Mouse (Mus musculus) MEL (cell line): Measurements from ENCODE around the gene Abcd1. TPM values are rescaled to one million over a fixed set of nuclear protein-coding genes. Genes with fewer than 3 reads are reported as not detected.

ENCODE experiments used
- DNase-seq: peaks from one replicate; pipeline ENCODE4 v3.0.0; 2011; ENCODE audit warnings: low read depth, low spot score
- H3K27ac ChIP-seq: 2 replicates; pipeline ENCODE4 v1.5.1; 2012; ENCODE audit warnings: low read depth, mild to moderate bottlenecking, control low read depth, low read length, moderate library complexity; ENCODE audit not compliant: control insufficient read depth
- H3K27me3 ChIP-seq, 2 experiments: fragments of 150-350 bp in 1 of 2; sonication (generic) in 1 of 2; 2 replicates each; pipeline ENCODE4 v1.6.1; 2012; ENCODE audit warnings: low read length in 2 of 2, mild to moderate bottlenecking in 2 of 2, improper control_type of control experiment in 1 of 2, moderate library complexity in 1 of 2; ENCODE audit not compliant: insufficient read depth in 2 of 2, control insufficient read depth in 1 of 2
- H3K36me3 ChIP-seq, 2 experiments: 2 replicates each; pipeline ENCODE4 v1.6.1; 2012 to 2014; ENCODE audit warnings: low read length in 2 of 2, improper control_type of control experiment in 1 of 2, inconsistent platforms in 1 of 2, mild to moderate bottlenecking in 1 of 2; ENCODE audit not compliant: insufficient read depth in 2 of 2, control insufficient read depth in 1 of 2
- H3K4me1 ChIP-seq, 2 experiments: fragments of 150-350 bp in 1 of 2; sonication (generic) in 1 of 2; 2 replicates each; pipeline ENCODE4 v1.6.1; 2012; ENCODE audit warnings: low read length in 2 of 2, improper control_type of control experiment in 1 of 2, mild to moderate bottlenecking in 1 of 2; ENCODE audit not compliant: insufficient read depth in 2 of 2, control insufficient read depth in 1 of 2
- H3K4me3 ChIP-seq, 2 experiments: fragments of 150-350 bp in 1 of 2; sonication (generic) in 1 of 2; 2 replicates each; pipeline ENCODE4 v1.5.1; 2012; ENCODE audit warnings: low read depth in 2 of 2, low read length in 2 of 2, mild to moderate bottlenecking in 2 of 2, moderate library complexity in 2 of 2, control low read depth in 1 of 2, improper control_type of control experiment in 1 of 2; ENCODE audit not compliant: control insufficient read depth in 1 of 2, insufficient read depth in 1 of 2
- H3K79me2 ChIP-seq: 2 replicates; pipeline ENCODE4 v1.6.1; 2012; ENCODE audit warnings: mild to moderate bottlenecking, low read length, moderate library complexity; ENCODE audit not compliant: control insufficient read depth, poor library complexity, insufficient read depth
- H3K9ac ChIP-seq: 2 replicates; pipeline ENCODE4 v1.6.1; 2012; ENCODE audit warnings: low read depth, mild to moderate bottlenecking, control low read depth, low read length, moderate library complexity; ENCODE audit not compliant: control insufficient read depth, poor library complexity, severe bottlenecking
- H3K9me3 ChIP-seq: fragments of 150-350 bp; sonication (generic); replicated peaks from 2 replicates; pipeline ENCODE4 v1.6.1; 2012; ENCODE audit warnings: mild to moderate bottlenecking, low read length, improper control_type of control experiment, moderate library complexity; ENCODE audit not compliant: insufficient read depth
- CTCF ChIP-seq, 3 experiments: IDR thresholded peaks in 2 of 3; conservative IDR thresholded peaks in 1 of 3; 2 replicates each; pipeline ENCODE4 v1.5.1; 2011 to 2012; ENCODE audit warnings: low read length in 3 of 3, low read depth in 2 of 3, mild to moderate bottlenecking in 2 of 3, improper control_type of control experiment in 1 of 3, inconsistent platforms in 1 of 3, mixed read lengths in 1 of 3, moderate library complexity in 1 of 3; ENCODE audit not compliant: control insufficient read depth in 1 of 3, insufficient read depth in 1 of 3, poor library complexity in 1 of 3, severe bottlenecking in 1 of 3
- EP300 ChIP-seq, 2 experiments: IDR thresholded peaks; 2 replicates each; pipeline ENCODE4 v1.6.1; 2011; ENCODE audit warnings: improper control_type of control experiment in 2 of 2, low read length in 2 of 2, low read depth in 1 of 2, mild to moderate bottlenecking in 1 of 2
- GABPA ChIP-seq: IDR thresholded peaks from 2 replicates; pipeline ENCODE4 v1.6.1; 2012; ENCODE audit warnings: low read depth, mild to moderate bottlenecking, inconsistent platforms, low read length, improper control_type of control experiment, moderate library complexity
- GATA1 ChIP-seq: IDR thresholded peaks from 2 replicates; pipeline ENCODE4 v1.6.1; 2011; ENCODE audit warnings: low read depth, low read length, improper control_type of control experiment
- HCFC1 ChIP-seq: IDR thresholded peaks from 2 replicates; pipeline ENCODE4 v1.6.1; 2012; ENCODE audit warnings: low read depth, mild to moderate bottlenecking, inconsistent platforms, low read length, improper control_type of control experiment, moderate library complexity
- JUND ChIP-seq: IDR thresholded peaks from 2 replicates; pipeline ENCODE4 v1.6.1; 2011; ENCODE audit warnings: low read depth, mild to moderate bottlenecking, improper control_type of control experiment, low read length
- MAX ChIP-seq: IDR thresholded peaks from 2 replicates; pipeline ENCODE4 v1.6.1; 2011; ENCODE audit warnings: low read length, improper control_type of control experiment
- MYB ChIP-seq: IDR thresholded peaks from 2 replicates; pipeline ENCODE4 v1.6.1; 2011; ENCODE audit warnings: mild to moderate bottlenecking, low read depth, low read length, improper control_type of control experiment
- MYC ChIP-seq: IDR thresholded peaks from 2 replicates; pipeline ENCODE4 v1.6.1; 2011; ENCODE audit warnings: low read depth, mild to moderate bottlenecking, low read length, improper control_type of control experiment, moderate library complexity
- NELFE ChIP-seq: IDR thresholded peaks from 2 replicates; pipeline ENCODE4 v1.6.1; 2011; ENCODE audit warnings: low read depth, low read length, improper control_type of control experiment
- POLR2A ChIP-seq, 2 experiments: IDR thresholded peaks; 2 replicates each; pipeline ENCODE4 v1.6.1; 2011 to 2012; ENCODE audit warnings: low read length in 2 of 2, mild to moderate bottlenecking in 2 of 2, control low read depth in 1 of 2, improper control_type of control experiment in 1 of 2, low read depth in 1 of 2, moderate library complexity in 1 of 2; ENCODE audit not compliant: control insufficient read depth in 1 of 2, insufficient read depth in 1 of 2, poor library complexity in 1 of 2
- POLR2AphosphoS2 ChIP-seq: IDR thresholded peaks from 2 replicates; pipeline ENCODE4 v1.6.1; 2011; ENCODE audit warnings: low read length, improper control_type of control experiment
- POLR2AphosphoS5 ChIP-seq: IDR thresholded peaks from 2 replicates; pipeline ENCODE4 v1.6.1; 2012; ENCODE audit warnings: low read depth, borderline replicate concordance, mild to moderate bottlenecking, inconsistent platforms, low read length, moderate library complexity, mixed read lengths
- RAD21 ChIP-seq: IDR thresholded peaks from 2 replicates; pipeline ENCODE4 v1.6.1; 2011; ENCODE audit warnings: mild to moderate bottlenecking, low read depth, low read length, improper control_type of control experiment
- SIN3A ChIP-seq: IDR thresholded peaks from 2 replicates; pipeline ENCODE4 v1.6.1; 2012; ENCODE audit warnings: low read length, improper control_type of control experiment, inconsistent platforms
- TAL1 ChIP-seq: IDR thresholded peaks from 2 replicates; pipeline ENCODE4 v1.6.1; 2012; ENCODE audit warnings: mild to moderate bottlenecking, inconsistent platforms, low read length, moderate library complexity, mixed read lengths
- TBP ChIP-seq: IDR thresholded peaks from 2 replicates; pipeline ENCODE4 v1.8.0; 2011; ENCODE audit warnings: low read depth, low read length, improper control_type of control experiment
- UBTF ChIP-seq: IDR thresholded peaks from 2 replicates; pipeline ENCODE4 v1.6.1; 2012; ENCODE audit warnings: low read depth, mild to moderate bottlenecking, inconsistent platforms, low read length, improper control_type of control experiment, moderate library complexity, borderline replicate concordance; ENCODE audit not compliant: insufficient read depth
- USF1 ChIP-seq: IDR thresholded peaks from 2 replicates; pipeline ENCODE4 v1.6.1; 2014; ENCODE audit warnings: low read depth, mild to moderate bottlenecking, inconsistent platforms, low read length, improper control_type of control experiment, moderate library complexity
- ZC3H11A ChIP-seq: IDR thresholded peaks from 2 replicates; pipeline ENCODE4 v1.6.1; 2012; ENCODE audit warnings: low read depth, mild to moderate bottlenecking, inconsistent platforms, low read length, improper control_type of control experiment
- ZMIZ1 ChIP-seq: IDR thresholded peaks from 2 replicates; pipeline ENCODE4 v1.6.1; 2012; ENCODE audit warnings: low read depth, mild to moderate bottlenecking, inconsistent platforms, low read length, improper control_type of control experiment, moderate library complexity
- polyA plus RNA-seq, 2 experiments: library from polyadenylated mRNA; stranded (reverse) in 1 of 2; unstranded in 1 of 2; fragments of >175 nt in 1 of 2; fragments of >200 nt in 1 of 2; gene quantifications; 2 replicates each; pipeline versions ENCODE4 v1.2.1 to v1.2.4; 2012; ENCODE audit warnings: low replicate concordance in 2 of 2, low read depth in 1 of 2; ENCODE audit not compliant: insufficient read length in 2 of 2, insufficient read depth in 1 of 2, missing spikeins in 1 of 2
- total RNA-seq: library from RNA; depleted of rRNA; stranded (reverse); fragments of 300-350 nt; gene quantifications from 2 replicates; pipeline ENCODE4 v1.2.3, GENCODE M21; 2012

The Abcd1 gene
- total and polyA plus RNA-seq, 3 experiments = 4.8 to 17.3 TPM; not detected in 1

GRCm38 (mm10) chrX:73767267-73767666 lies 50.9 kb downstream of the Abcd1 start:
- Histone ChIP-seq H3K79me2 (no peaks in the 10 kb centered on the region), H3K9me3 (no peaks in the 10 kb centered on the region), H3K27me3 (no peaks in the 10 kb centered on the region), H3K4me3 (no peak overlapping the region), H3K9ac (no peak overlapping the region), H3K36me3 (peaks cover 0 to 6% of the 10 kb centered on the region in 2 experiments; a peak in 2 of 4 replicates), H3K27ac (no peak overlapping the region), H3K4me1 (peaks cover 0 to 9% of the 10 kb centered on the region in 2 experiments; a peak in 2 of 4 replicates)
- peak; percentile 22 for DNase-seq
- TF ChIP-seq USF1 (no peak), RAD21 (peak; percentile 36), CTCF (IDR thresholded peaks at IDR 0.05 in 2 of 3, conservative IDR thresholded peaks at IDR 0.05 in 1 of 3; ENCODE audit: control insufficient read depth in 1 of 3, insufficient read depth in 1 of 3, low read depth in 2 of 3, low read length in 3 of 3, poor library complexity in 1 of 3, severe bottlenecking in 1 of 3) (peak; percentile 36 to 64 (median 44)), POLR2AphosphoS5 (no peak), UBTF (no peak)

GRCm38 (mm10) chrX:73774168-73774760 lies 57.9 kb downstream of the Abcd1 start, which contains the start of gene Srpk3:
TSS of gene Srpk3 (plus strand) at chrX:73774405.
- DNase-seq = no peak
- no peak within 1 kb of the TSS for H3K9ac ChIP-seq

More at GRCm38 (mm10) chrX:73774168-73774760, 57.9 kb downstream of the Abcd1 start, which contains the start of gene Srpk3:
- Histone ChIP-seq H3K9me3 (no peaks in the 10 kb centered on the region), H3K4me3 (no peak within 1 kb of the TSS), H3K4me1 (no peaks in the 10 kb centered on the region)
- TF ChIP-seq SIN3A = no peak
- no peak for TF ChIP-seq TAL1
- no peak for TF ChIP-seq JUND
- no peak for TF ChIP-seq CTCF (IDR thresholded peaks at IDR 0.05 in 2 of 3, conservative IDR thresholded peaks at IDR 0.05 in 1 of 3; ENCODE audit: control insufficient read depth in 1 of 3, insufficient read depth in 1 of 3, low read depth in 2 of 3, low read length in 3 of 3, poor library complexity in 1 of 3, severe bottlenecking in 1 of 3)
- no peak for TF ChIP-seq USF1
- no peak for TF ChIP-seq ZC3H11A
- TF ChIP-seq MAX = no peak
- TF ChIP-seq MYC = no peak
- no peak for TF ChIP-seq RAD21
- TF ChIP-seq GABPA = no peak
- no peak for TF ChIP-seq NELFE
- TF ChIP-seq GATA1 = no peak
- no peak for TF ChIP-seq TBP
- TF ChIP-seq POLR2AphosphoS2 = no peak
- TF ChIP-seq POLR2A (IDR thresholded peaks at IDR 0.05; ENCODE audit: control insufficient read depth in 1 of 2, insufficient read depth in 1 of 2, low read depth in 1 of 2, low read length in 2 of 2, poor library complexity in 1 of 2) = no peak
- TF ChIP-seq EP300 (IDR thresholded peaks at IDR 0.05; ENCODE audit: low read depth in 1 of 2, low read length in 2 of 2) = no peak
- no peak for TF ChIP-seq UBTF
- TF ChIP-seq ZMIZ1 = no peak
- TF ChIP-seq MYB = no peak
- TF ChIP-seq HCFC1 = no peak
- TF ChIP-seq, all 39 proteins: peak for 0
- no peaks in the 10 kb centered on the region for H3K27me3 ChIP-seq
- no peak within 1 kb of the TSS for H3K27ac ChIP-seq
- H3K36me3 ChIP-seq = no peaks in the 10 kb centered on the region; a peak in 2 of 4 replicates
- H3K79me2 ChIP-seq = no peaks in the 10 kb centered on the region
